Mouse (Mus musculus) testis, adult 2 months (tissue): ENCODE results near the gene Nos3. TPM values are rescaled to one million over a fixed set of nuclear protein-coding genes. Genes with fewer than 3 reads are reported as not detected.

Experiments used
- H3K27ac ChIP-seq: fragments of 200-500 bp; 2 replicates; pipeline ENCODE4 v1.5.1; 2012; ENCODE audit warnings: low read depth, low read length; ENCODE audit not compliant: control insufficient read depth, insufficient read depth
- H3K27me3 ChIP-seq: fragments of 200-500 bp; 2 replicates; pipeline ENCODE4 v1.6.1; 2012; ENCODE audit warnings: mild to moderate bottlenecking, low read length, moderate library complexity; ENCODE audit not compliant: control insufficient read depth, insufficient read depth
- H3K36me3 ChIP-seq: fragments of 200-500 bp; 2 replicates; pipeline ENCODE4 v1.6.1; 2012; ENCODE audit warnings: mild to moderate bottlenecking, low read length; ENCODE audit not compliant: control insufficient read depth, insufficient read depth
- H3K4me1 ChIP-seq: fragments of 200-500 bp; 2 replicates; pipeline ENCODE4 v1.6.1; 2012; ENCODE audit warnings: low read length; ENCODE audit not compliant: control insufficient read depth, insufficient read depth
- H3K4me3 ChIP-seq: fragments of 200-500 bp; 2 replicates; pipeline ENCODE4 v1.5.1; 2012; ENCODE audit warnings: low read depth, mild to moderate bottlenecking, low read length, moderate library complexity, mixed read lengths; ENCODE audit not compliant: control insufficient read depth
- CTCF ChIP-seq: fragments of 200-500 bp; IDR thresholded peaks from 2 replicates; pipeline ENCODE4 v1.5.1; 2012; ENCODE audit warnings: low read depth, mild to moderate bottlenecking, inconsistent platforms, low read length, moderate library complexity; ENCODE audit not compliant: control insufficient read depth, insufficient read depth, insufficient replicate concordance
- POLR2A ChIP-seq: fragments of 200-500 bp; IDR thresholded peaks from 2 replicates; pipeline ENCODE4 v1.6.1; 2012; ENCODE audit warnings: low read depth, mild to moderate bottlenecking, inconsistent platforms, low read length, moderate library complexity; ENCODE audit not compliant: control insufficient read depth
- polyA plus RNA-seq: library from polyadenylated mRNA; depleted of rRNA; stranded (reverse); fragments of >200 nt; gene quantifications from 2 replicates; pipeline ENCODE4 v1.2.3, GENCODE M21; 2012

Gene Nos3
- polyA plus RNA-seq, 1 experiment: 2.2 TPM

DNA sequence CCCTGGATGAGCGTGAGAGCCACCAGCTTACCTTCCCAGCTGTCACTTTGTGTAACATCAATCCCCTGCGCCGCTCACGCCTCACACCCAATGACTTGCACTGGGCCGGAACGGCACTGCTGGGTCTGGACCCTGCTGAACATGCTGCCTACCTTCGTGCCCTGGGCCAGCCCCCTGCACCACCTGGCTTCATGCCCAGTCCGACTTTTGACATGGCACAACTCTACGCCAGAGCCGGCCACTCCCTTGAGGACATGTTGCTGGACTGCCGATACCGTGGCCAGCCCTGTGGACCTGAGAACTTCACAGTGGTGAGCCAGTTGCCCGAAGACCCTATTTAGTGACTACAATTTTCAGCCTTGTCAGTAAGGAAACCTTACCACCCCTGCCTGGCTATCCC lies 49.3 kb downstream of the Nos3 start:
- Histone ChIP-seq H3K4me1 (0 out of 2 replicates have a peak, but pooled peaks cover 2% of the 10 kb centered on the region), H3K27ac (no peak overlapping the region), H3K4me3 (no peak overlapping the region), H3K36me3 (no peaks in the 10 kb centered on the region; the same call in 1 of the 2 replicates), H3K27me3 (no peaks in the 10 kb centered on the region)
- TF ChIP-seq CTCF (no peak), POLR2A (0 out of 2 replicates have a peak, but pooled peaks have one; percentile 20)

DNA sequence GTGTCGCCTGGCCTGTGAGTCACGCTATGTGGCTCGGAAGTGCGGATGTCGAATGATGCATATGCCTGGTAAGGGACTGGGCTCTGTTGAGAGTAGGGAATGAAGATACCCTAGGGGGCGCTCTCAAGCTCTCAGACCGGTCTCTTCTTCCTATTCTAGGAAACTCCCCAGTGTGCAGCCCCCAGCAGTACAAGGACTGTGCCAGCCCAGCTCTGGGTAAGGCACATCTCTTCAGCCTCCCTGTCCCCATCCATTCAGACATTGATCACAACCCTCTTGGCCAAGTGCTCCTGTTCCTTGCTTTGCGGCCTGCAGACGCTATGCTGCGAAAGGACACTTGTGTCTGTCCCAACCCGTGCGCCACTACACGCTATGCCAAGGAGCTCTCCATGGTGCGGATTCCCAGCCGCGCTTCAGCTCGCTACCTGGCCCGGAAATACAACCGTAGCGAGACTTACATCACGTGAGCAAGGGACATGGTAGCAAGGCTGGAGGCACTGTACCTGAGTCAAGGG lies 51.7 kb downstream of the Nos3 start:
- H3K4me1 ChIP-seq: 0 out of 2 replicates have a peak, but pooled peaks cover 2% of the 10 kb centered on the region
- H3K27me3 ChIP-seq: no peaks in the 10 kb centered on the region
- H3K36me3 ChIP-seq: no peaks in the 10 kb centered on the region
- H3K27ac ChIP-seq: no peak overlapping the region
- H3K4me3 ChIP-seq: no peak overlapping the region
- TF ChIP-seq CTCF: peak; percentile 21; the same call in 1 of the 2 replicates
- TF ChIP-seq POLR2A: peak; percentile 18; the same call in 1 of the 2 replicates

DNA sequence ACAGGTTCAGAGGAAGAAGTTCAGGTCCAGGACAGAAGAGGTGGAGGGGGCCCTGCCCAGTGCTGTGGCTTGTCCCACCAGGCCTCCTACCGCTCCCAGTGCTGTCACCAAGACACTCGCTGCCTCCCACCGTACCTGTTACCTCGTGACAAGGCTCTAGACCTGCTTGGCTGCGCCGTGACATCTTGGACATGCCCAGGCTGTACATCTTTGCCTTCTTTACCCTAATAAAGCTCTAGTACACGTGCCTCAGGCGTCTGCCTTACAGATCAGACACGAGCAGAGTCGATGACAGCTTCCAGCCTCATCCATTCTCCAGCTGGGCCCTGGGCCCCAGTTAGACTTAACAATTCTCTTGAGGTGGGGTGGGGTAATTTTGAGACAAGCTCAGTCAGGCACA lies 53.0 kb downstream of the Nos3 start:
- no peaks in the 10 kb centered on the region for H3K27me3 ChIP-seq
- H3K27ac ChIP-seq: no peak overlapping the region
- TF ChIP-seq CTCF (no peak), POLR2A (no peak)
- 0 out of 2 replicates have a peak, but pooled peaks cover 2% of the 10 kb centered on the region for H3K4me1 ChIP-seq
- H3K36me3 ChIP-seq: no peaks in the 10 kb centered on the region
- H3K4me3 ChIP-seq: no peak overlapping the region

DNA sequence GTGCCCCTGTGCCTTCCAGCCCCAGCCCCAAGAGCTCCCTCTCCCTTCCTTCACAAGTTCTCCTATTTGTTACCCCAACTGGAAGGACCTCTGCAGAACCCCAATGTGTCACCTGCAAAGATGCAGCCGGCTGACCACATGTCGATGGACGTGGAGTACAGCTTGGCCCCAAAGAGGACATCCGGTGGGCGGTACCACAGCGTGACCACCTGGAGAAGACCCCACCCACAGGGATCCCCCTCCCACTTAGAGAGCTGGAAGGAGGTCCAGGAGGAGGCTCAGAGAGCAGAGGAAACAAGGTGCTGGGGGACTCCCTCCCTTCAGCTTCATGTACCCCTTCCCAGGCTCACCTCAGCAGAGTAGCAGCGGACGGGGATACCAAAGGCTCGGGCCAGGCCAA lies 55.8 kb downstream of the Nos3 start:
- TF ChIP-seq POLR2A (no peak), CTCF (no peak)
- no peaks in the 10 kb centered on the region for H3K36me3 ChIP-seq
- no peak overlapping the region for H3K4me3 ChIP-seq
- peaks cover 13% of the 10 kb centered on the region for H3K4me1 ChIP-seq
- no peak overlapping the region for H3K27ac ChIP-seq
- H3K27me3 ChIP-seq: no peaks in the 10 kb centered on the region

DNA sequence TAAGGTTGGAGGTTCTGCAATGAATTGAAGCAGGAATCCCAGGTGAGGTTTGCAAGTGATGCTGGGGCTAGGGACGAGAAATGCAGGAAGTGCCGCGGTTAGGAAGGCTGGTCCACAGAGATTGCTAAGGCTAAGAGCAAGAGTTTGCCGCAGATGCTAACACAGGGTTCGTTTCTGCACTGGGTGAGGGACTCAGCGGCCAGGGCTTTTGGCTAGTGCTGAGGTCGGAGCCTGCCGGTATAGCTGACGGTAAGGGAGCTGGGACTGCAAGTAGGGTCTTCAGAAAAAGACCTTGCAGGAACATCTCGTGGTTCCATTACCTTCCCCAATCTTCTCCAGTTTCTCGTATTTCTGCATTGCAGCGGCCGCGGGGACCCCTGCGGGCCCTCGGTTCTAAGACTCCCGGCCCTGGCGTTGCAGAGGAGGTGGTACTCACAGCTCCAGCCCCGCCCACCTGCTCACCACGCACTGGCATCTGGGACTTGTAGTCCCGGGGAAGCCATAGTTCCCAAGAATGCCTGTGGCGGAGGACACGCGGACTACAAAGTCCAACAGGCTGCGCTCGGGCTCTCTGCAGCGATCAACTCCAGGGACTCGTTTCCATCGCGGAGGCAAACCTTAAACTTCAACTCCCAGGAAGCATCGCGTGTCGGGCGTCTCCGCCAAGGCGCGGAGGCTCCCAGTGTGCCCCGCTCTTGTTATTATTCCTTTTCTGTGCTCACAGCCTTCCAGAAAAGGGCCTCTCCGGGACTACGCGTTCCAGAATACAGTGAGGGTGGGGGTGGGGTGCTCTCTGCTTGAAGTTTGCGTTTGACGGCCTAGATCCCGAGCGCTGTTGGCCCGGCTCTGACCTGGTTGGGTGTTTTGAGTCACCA lies 58.8 kb downstream of the Nos3 start, which contains the start of the genes Cdk5 and Slc4a2:
Gene Cdk5, minus strand, starts transcription at position 402 of the 875 bp plus-strand sequence.
Gene Slc4a2, plus strand, starts transcription at position 709 of the 875 bp plus-strand sequence.
- peak within 1 kb of the TSS; percentile 95 for H3K27ac ChIP-seq
- peak within 1 kb of the TSS; percentile 92 for H3K4me3 ChIP-seq
- H3K4me1 ChIP-seq: peaks cover 22% of the 10 kb centered on the region
- peak; percentile 56 for TF ChIP-seq POLR2A
- TF ChIP-seq CTCF: no peak
- H3K36me3 ChIP-seq: no peaks in the 10 kb centered on the region
- H3K27me3 ChIP-seq: no peaks in the 10 kb centered on the region

DNA sequence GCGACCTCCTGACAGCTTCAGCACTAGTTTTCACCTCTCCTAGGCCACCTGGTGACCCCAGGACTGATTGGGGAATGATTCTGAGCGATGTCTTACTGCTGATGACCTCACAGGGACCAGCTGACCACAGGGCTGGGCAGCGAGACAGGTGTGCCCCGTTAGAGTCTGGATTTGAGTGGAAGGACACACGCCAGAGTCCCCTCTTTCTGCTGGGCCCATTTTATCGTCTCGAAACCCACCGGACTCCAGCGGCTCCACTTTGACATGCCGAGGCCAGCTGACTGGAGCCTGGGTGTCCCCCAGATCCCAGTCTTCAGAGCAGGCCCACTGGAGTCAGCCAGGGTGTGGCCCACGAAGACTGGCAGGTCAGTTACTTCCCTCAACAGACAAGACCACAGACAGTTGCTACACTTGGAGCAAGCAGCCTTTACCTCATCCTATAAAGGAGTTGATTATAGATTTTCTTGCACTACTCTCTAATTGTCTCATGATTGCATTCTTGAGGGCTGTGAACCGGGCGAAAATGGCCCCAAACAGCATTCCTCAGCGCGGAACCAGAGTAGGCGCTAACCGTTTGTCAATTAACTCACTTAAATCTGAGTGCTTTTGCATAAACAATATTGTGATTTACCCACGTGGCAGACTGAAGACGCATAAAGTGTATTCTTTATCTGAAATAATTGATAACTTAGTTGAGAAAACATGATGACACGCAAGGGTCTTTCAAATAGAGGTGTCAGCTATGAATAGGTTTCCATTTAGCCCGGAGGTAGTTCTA lies 59.6 kb downstream of the Nos3 start:
- H3K27ac ChIP-seq: peak overlapping the region; percentile 95
- H3K4me3 ChIP-seq: peak overlapping the region; percentile 92
- TF ChIP-seq CTCF (no peak), POLR2A (no peak)
- H3K36me3 ChIP-seq: no peaks in the 10 kb centered on the region
- peaks cover 22% of the 10 kb centered on the region for H3K4me1 ChIP-seq
- no peaks in the 10 kb centered on the region for H3K27me3 ChIP-seq

DNA sequence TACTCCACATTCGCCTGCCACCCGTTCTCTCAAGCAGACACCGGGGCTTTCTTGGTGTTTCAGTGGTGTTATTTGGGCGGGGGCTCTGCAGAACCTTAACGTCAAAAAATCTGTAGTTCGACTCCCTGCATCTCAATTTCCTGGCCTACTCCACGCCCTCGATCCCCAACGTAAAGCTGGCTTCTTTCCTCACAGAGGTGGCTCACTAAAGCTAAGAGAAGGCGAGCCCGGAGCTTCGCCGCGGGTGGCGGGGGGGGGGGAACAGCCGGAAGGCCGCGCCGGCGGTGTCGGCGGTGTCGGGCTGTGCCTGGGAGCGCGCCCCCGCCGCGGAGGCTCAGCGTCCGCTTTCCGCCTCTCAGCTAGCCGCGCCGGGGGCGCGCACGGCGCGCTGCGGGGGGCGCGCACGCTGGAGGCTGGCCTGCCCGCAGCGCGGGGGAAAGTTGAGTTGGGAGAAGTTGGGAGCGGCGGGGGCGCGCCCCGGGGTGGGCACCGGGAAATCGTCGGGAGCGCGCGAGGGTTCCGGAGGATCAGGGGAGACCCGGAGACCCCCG lies 60.3 kb downstream of the Nos3 start:
- H3K27me3 ChIP-seq: no peaks in the 10 kb centered on the region
- H3K36me3 ChIP-seq: no peaks in the 10 kb centered on the region
- TF ChIP-seq CTCF (no peak), POLR2A (peak; percentile 39; the same call in 1 of the 2 replicates)
- peak overlapping the region; percentile 95 for H3K27ac ChIP-seq
- peak overlapping the region; percentile 92 for H3K4me3 ChIP-seq
- peaks cover 22% of the 10 kb centered on the region for H3K4me1 ChIP-seq
